Mouse (Mus musculus): Measurements from ENCODE around the gene Crybb3. TPM values are rescaled to one million over a fixed set of nuclear protein-coding genes. Genes with fewer than 3 reads are reported as not detected.

Gene Crybb3
- polyA plus RNA-seq, 1 experiment from 2014 or later: 2.1 TPM

DNA sequence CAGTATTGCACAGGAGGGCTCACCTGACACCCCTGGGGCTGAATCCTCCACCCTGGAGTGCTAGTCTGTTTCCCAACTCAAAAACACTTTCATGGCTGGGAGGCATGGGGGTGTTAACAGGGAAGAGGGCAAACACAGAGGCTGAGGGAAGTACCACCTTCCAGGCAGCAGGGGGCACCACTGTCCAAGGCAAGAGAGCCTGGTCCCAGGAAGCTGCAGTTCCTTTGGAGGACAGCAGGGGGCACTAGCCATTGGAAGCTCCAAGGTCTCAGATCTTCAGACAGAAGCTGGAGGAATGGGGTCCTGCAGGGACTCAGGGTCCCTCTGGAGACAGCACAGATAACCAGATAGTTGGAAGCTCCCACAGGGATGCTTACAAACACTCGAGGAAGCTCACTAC lies 18.2 kb upstream of the Crybb3 start:
- Histone ChIP-seq H3K4me1 (ENCODE audit: control insufficient read depth, insufficient read depth, low read length) (no peaks in the 10 kb centered on the region), H3K27me3 (ENCODE audit: control insufficient read depth, insufficient read depth, low read length) (no peaks in the 10 kb centered on the region), H3K4me3 (ENCODE audit: low read depth, low read length) (no peak overlapping the region), H3K27ac (ENCODE audit: low read length) (no peak overlapping the region), H3K36me3 (ENCODE audit: control insufficient read depth, insufficient read depth, low read length) (peaks cover 8% of the 10 kb centered on the region), H3K9ac (replicated peaks; ENCODE audit: low read depth, low read length) (no peak overlapping the region), H3K4me2 (replicated peaks; ENCODE audit: low read depth, low read length) (no peak overlapping the region), H3K9me3 (ENCODE audit: control insufficient read depth, low read depth, low read length) (no peaks in the 10 kb centered on the region)
- 21% methylated on average over 1 of the region's 1 CpGs for WGBS
- ATAC-seq (ENCODE audit: insufficient number of reproducible peaks, insufficient read depth, low FRiP score, low read depth): no peak

- no peak for ATAC-seq (ENCODE audit: insufficient number of reproducible peaks, insufficient read depth, low FRiP score, low read depth)
- H3K4me1 ChIP-seq (ENCODE audit: control insufficient read depth, insufficient read depth, low read length): no peaks in the 10 kb centered on the region
- whole genome bisulfite sequencing: 92% methylated on average over 17 of the region's 17 CpGs
- no peak overlapping the region for H3K27ac ChIP-seq (ENCODE audit: low read length)
- H3K27me3 ChIP-seq (ENCODE audit: control insufficient read depth, insufficient read depth, low read length): no peaks in the 10 kb centered on the region
- H3K4me3 ChIP-seq (ENCODE audit: low read depth, low read length): no peak overlapping the region
- H3K9me3 ChIP-seq (ENCODE audit: control insufficient read depth, low read depth, low read length): no peaks in the 10 kb centered on the region
- H3K36me3 ChIP-seq (ENCODE audit: control insufficient read depth, insufficient read depth, low read length): peaks cover 8% of the 10 kb centered on the region
- no peak overlapping the region for H3K4me2 ChIP-seq (replicated peaks; ENCODE audit: low read depth, low read length)
- no peak overlapping the region for H3K9ac ChIP-seq (replicated peaks; ENCODE audit: low read depth, low read length)
Measured at GRCm38 (mm10) chr5:113097551-113097950, 16.2 kb upstream of the Crybb3 start.

DNA sequence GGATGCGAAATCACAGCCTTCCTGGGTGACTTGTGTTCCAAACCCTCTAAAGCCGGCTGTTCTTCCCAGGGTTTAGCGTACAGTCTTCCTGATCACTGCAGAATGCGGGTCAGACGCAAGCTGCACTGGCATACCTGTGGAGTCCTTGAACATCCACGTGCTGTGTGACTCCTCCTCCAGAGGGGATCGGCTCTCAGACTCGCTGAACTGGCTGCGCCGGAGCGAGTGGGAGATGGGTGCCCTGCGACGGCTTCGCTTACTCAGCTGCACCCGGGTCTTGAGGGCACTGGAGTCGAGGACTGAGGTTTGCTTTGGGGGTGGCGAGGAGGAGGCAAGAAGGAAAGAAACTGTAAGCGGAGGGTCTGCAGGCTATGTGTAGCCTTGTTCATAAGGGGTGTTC lies 14.1 kb upstream of the Crybb3 start:
- ATAC-seq (ENCODE audit: insufficient number of reproducible peaks, insufficient read depth, low FRiP score, low read depth): no peak
- H3K4me2 ChIP-seq (replicated peaks; ENCODE audit: low read depth, low read length): no peak overlapping the region
- no peaks in the 10 kb centered on the region for H3K27me3 ChIP-seq (ENCODE audit: control insufficient read depth, insufficient read depth, low read length)
- H3K4me3 ChIP-seq (ENCODE audit: low read depth, low read length): no peak overlapping the region
- H3K27ac ChIP-seq (ENCODE audit: low read length): no peak overlapping the region
- no peaks in the 10 kb centered on the region for H3K4me1 ChIP-seq (ENCODE audit: control insufficient read depth, insufficient read depth, low read length)
- H3K9me3 ChIP-seq (ENCODE audit: control insufficient read depth, low read depth, low read length): no peaks in the 10 kb centered on the region
- peaks cover 8% of the 10 kb centered on the region for H3K36me3 ChIP-seq (ENCODE audit: control insufficient read depth, insufficient read depth, low read length)
- no peak overlapping the region for H3K9ac ChIP-seq (replicated peaks; ENCODE audit: low read depth, low read length)
- whole genome bisulfite sequencing: 80% methylated on average over 18 of the region's 18 CpGs

- H3K9ac ChIP-seq (replicated peaks; ENCODE audit: low read depth, low read length): no peak overlapping the region
- H3K9me3 ChIP-seq (ENCODE audit: control insufficient read depth, low read depth, low read length): no peaks in the 10 kb centered on the region
- H3K4me1 ChIP-seq (ENCODE audit: control insufficient read depth, insufficient read depth, low read length): no peaks in the 10 kb centered on the region
- 71% methylated on average over 7 of the region's 7 CpGs for WGBS
- H3K27ac ChIP-seq (ENCODE audit: low read length): no peak overlapping the region
- no peaks in the 10 kb centered on the region for H3K27me3 ChIP-seq (ENCODE audit: control insufficient read depth, insufficient read depth, low read length)
- peaks cover 4% of the 10 kb centered on the region for H3K36me3 ChIP-seq (ENCODE audit: control insufficient read depth, insufficient read depth, low read length)
- no peak overlapping the region for H3K4me2 ChIP-seq (replicated peaks; ENCODE audit: low read depth, low read length)
- ATAC-seq (ENCODE audit: insufficient number of reproducible peaks, insufficient read depth, low FRiP score, low read depth): no peak
- H3K4me3 ChIP-seq (ENCODE audit: low read depth, low read length): no peak overlapping the region
Measured at GRCm38 (mm10) chr5:113092406-113092805, 11.0 kb upstream of the Crybb3 start.

DNA sequence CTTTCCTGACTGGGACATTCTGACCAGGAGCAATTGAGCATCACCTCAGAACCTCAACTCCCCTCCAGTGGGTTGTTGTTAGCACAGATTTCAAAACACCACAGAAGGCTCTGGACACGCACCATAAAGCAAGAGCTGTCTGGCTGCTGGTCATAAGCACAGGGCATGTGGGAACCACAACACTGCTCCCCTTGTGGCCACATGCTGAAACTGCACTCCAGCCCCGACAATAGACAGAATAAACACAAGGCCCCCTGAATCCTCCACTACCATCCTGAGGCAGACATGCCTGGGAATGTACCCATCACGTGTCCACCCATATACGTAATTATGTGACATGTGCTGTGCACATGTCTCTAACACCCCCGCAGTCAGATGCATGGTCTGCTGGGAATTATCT lies 9.8 kb upstream of the Crybb3 start:
- H3K36me3 ChIP-seq (ENCODE audit: control insufficient read depth, insufficient read depth, low read length): peaks cover 1% of the 10 kb centered on the region; the same call in 1 of the 2 replicates
- no peak for ATAC-seq (ENCODE audit: insufficient number of reproducible peaks, insufficient read depth, low FRiP score, low read depth)
- 59% methylated on average over 5 of the region's 5 CpGs for WGBS
- H3K4me3 ChIP-seq (ENCODE audit: low read depth, low read length): no peak overlapping the region
- H3K9ac ChIP-seq (replicated peaks; ENCODE audit: low read depth, low read length): no peak overlapping the region
- H3K27me3 ChIP-seq (ENCODE audit: control insufficient read depth, insufficient read depth, low read length): no peaks in the 10 kb centered on the region
- no peak overlapping the region for H3K4me2 ChIP-seq (replicated peaks; ENCODE audit: low read depth, low read length)
- no peak overlapping the region for H3K27ac ChIP-seq (ENCODE audit: low read length)
- no peaks in the 10 kb centered on the region for H3K4me1 ChIP-seq (ENCODE audit: control insufficient read depth, insufficient read depth, low read length)
- H3K9me3 ChIP-seq (ENCODE audit: control insufficient read depth, low read depth, low read length): no peaks in the 10 kb centered on the region

DNA sequence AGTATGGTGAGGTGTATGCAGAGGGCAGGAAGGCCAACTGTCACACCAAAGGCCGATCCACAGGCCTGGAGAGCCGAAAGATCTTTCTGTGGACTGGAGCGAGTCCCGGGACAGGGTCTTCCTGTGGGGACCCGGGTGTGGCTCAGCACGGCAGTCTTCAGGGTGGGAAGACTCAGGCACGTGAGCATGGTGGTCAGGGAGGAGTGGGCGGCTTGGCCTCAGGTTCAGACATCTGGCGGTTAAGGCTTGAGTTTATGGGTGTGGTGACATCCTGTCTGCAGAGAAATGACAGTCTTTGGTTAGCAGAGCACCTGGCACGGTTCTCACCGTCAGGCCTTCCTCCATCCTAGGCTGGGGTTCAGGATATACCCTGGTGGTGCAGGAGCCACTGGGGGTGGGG lies 9.4 kb upstream of the Crybb3 start:
- Histone ChIP-seq H3K9me3 (ENCODE audit: control insufficient read depth, low read depth, low read length) (no peaks in the 10 kb centered on the region), H3K4me1 (ENCODE audit: control insufficient read depth, insufficient read depth, low read length) (no peaks in the 10 kb centered on the region), H3K9ac (replicated peaks; ENCODE audit: low read depth, low read length) (no peak overlapping the region), H3K4me3 (ENCODE audit: low read depth, low read length) (no peak overlapping the region), H3K4me2 (replicated peaks; ENCODE audit: low read depth, low read length) (no peak overlapping the region), H3K27ac (ENCODE audit: low read length) (no peak overlapping the region), H3K36me3 (ENCODE audit: control insufficient read depth, insufficient read depth, low read length) (no peaks in the 10 kb centered on the region; the same call in 1 of the 2 replicates), H3K27me3 (ENCODE audit: control insufficient read depth, insufficient read depth, low read length) (no peaks in the 10 kb centered on the region)
- no peak for ATAC-seq (ENCODE audit: insufficient number of reproducible peaks, insufficient read depth, low FRiP score, low read depth)
- 85% methylated on average over 11 of the region's 11 CpGs for WGBS

DNA sequence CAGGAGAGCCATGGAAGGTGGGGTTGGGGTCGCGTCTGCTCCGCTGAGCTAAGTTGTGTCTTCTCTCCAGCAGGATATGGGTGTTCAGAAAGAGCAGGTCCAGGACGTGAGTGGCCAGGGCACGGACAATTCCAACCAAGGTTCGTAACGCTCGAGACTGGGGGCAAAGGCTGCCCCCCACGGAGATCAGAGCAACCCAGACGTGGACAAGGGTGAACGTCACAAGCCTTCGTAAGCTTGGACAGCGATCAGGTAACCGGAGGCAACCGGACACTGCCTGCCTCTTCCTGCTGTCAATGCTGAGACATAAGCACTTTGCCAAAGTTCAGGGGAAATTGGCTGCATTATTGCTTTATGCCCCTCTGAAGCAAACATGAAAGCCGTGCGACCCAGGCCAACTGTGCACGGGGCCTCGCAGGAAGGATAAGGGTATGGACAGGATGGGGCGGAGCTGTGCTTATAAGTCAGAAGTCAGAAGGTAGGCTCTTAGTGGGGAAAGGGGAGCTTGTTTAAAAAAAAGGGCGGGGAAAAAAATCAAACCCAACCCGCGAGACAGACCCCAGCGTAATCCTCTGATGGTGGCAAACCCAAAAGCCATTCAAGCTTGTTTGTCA lies 8.8 kb upstream of the Crybb3 start:
- Histone ChIP-seq H3K4me1 (ENCODE audit: control insufficient read depth, insufficient read depth, low read length) (no peaks in the 10 kb centered on the region), H3K27ac (ENCODE audit: low read length) (no peak overlapping the region), H3K36me3 (ENCODE audit: control insufficient read depth, insufficient read depth, low read length) (no peaks in the 10 kb centered on the region; the same call in 1 of the 2 replicates), H3K4me2 (replicated peaks; ENCODE audit: low read depth, low read length) (no peak overlapping the region), H3K27me3 (ENCODE audit: control insufficient read depth, insufficient read depth, low read length) (no peaks in the 10 kb centered on the region), H3K4me3 (ENCODE audit: low read depth, low read length) (no peak overlapping the region), H3K9ac (replicated peaks; ENCODE audit: low read depth, low read length) (no peak overlapping the region), H3K9me3 (ENCODE audit: control insufficient read depth, low read depth, low read length) (no peaks in the 10 kb centered on the region; the same call in 1 of the 2 replicates)
- ATAC-seq (ENCODE audit: insufficient number of reproducible peaks, insufficient read depth, low FRiP score, low read depth): no peak
- WGBS: 85% methylated on average over 24 of the region's 24 CpGs

- Histone ChIP-seq H3K4me2 (replicated peaks; ENCODE audit: low read depth, low read length) (no peak overlapping the region), H3K27ac (ENCODE audit: low read length) (no peak overlapping the region), H3K9ac (replicated peaks; ENCODE audit: low read depth, low read length) (no peak overlapping the region), H3K4me3 (ENCODE audit: low read depth, low read length) (no peak overlapping the region), H3K36me3 (ENCODE audit: control insufficient read depth, insufficient read depth, low read length) (no peaks in the 10 kb centered on the region; the same call in 1 of the 2 replicates), H3K27me3 (ENCODE audit: control insufficient read depth, insufficient read depth, low read length) (no peaks in the 10 kb centered on the region), H3K9me3 (ENCODE audit: control insufficient read depth, low read depth, low read length) (no peaks in the 10 kb centered on the region; the same call in 1 of the 2 replicates), H3K4me1 (ENCODE audit: control insufficient read depth, insufficient read depth, low read length) (no peaks in the 10 kb centered on the region)
- WGBS: 66% methylated on average over 2 of the region's 2 CpGs
- ATAC-seq (ENCODE audit: insufficient number of reproducible peaks, insufficient read depth, low FRiP score, low read depth): no peak
Measured at GRCm38 (mm10) chr5:113087465-113087864, 6.1 kb upstream of the Crybb3 start.

- Histone ChIP-seq H3K9ac (replicated peaks; ENCODE audit: low read depth, low read length) (no peak overlapping the region), H3K4me1 (ENCODE audit: control insufficient read depth, insufficient read depth, low read length) (no peaks in the 10 kb centered on the region), H3K27ac (ENCODE audit: low read length) (no peak overlapping the region), H3K4me2 (replicated peaks; ENCODE audit: low read depth, low read length) (no peak overlapping the region), H3K4me3 (ENCODE audit: low read depth, low read length) (no peak overlapping the region), H3K27me3 (ENCODE audit: control insufficient read depth, insufficient read depth, low read length) (no peaks in the 10 kb centered on the region), H3K9me3 (ENCODE audit: control insufficient read depth, low read depth, low read length) (no peaks in the 10 kb centered on the region; the same call in 1 of the 2 replicates), H3K36me3 (ENCODE audit: control insufficient read depth, insufficient read depth, low read length) (no peaks in the 10 kb centered on the region)
- WGBS: 50% methylated on average over 4 of the region's 4 CpGs
- no peak for ATAC-seq (ENCODE audit: insufficient number of reproducible peaks, insufficient read depth, low FRiP score, low read depth)
Measured at GRCm38 (mm10) chr5:113086990-113087389, 5.6 kb upstream of the Crybb3 start.

Data from stomach, embryonic 14.5 days (tissue).